Mouse (Mus musculus) retina, postnatal 1 day (tissue): ENCODE results near the gene Sema7a.

Experiments
- DNase-seq: peaks from one replicate; pipeline ENCODE4 v3.0.0-alpha.2; 2012

Gene Sema7a

GRCm38 (mm10) chr9:57940349-57940794, 460 bp downstream of the Sema7a start:
- no peak for DNase-seq

GRCm38 (mm10) chr9:57940861-57941638, 1.1 kb downstream of the Sema7a start:
- DNase-seq: peak; percentile 38

GRCm38 (mm10) chr9:57942039-57942438, 2.1 kb downstream of the Sema7a start:
- peak; percentile 28 for DNase-seq

GRCm38 (mm10) chr9:57943067-57943466, 3.2 kb downstream of the Sema7a start:
- DNase-seq: no peak

- DNase-seq: peak; percentile 74
Observed at GRCm38 (mm10) chr9:57944572-57944971, 4.7 kb downstream of the Sema7a start.

- DNase-seq: peak; percentile 85
Observed at GRCm38 (mm10) chr9:57945771-57946616, 6.1 kb downstream of the Sema7a start.

GRCm38 (mm10) chr9:57947381-57948030, 7.6 kb downstream of the Sema7a start:
- DNase-seq: no peak

GRCm38 (mm10) chr9:57948333-57948931, 8.5 kb downstream of the Sema7a start:
- no peak for DNase-seq

GRCm38 (mm10) chr9:57949102-57949704, 9.3 kb downstream of the Sema7a start:
- DNase-seq: no peak

GRCm38 (mm10) chr9:57949879-57950278, 10.0 kb downstream of the Sema7a start:
- DNase-seq: peak; percentile 47

GRCm38 (mm10) chr9:57950519-57950918, 10.6 kb downstream of the Sema7a start:
- DNase-seq: peak; percentile 44

- DNase-seq: no peak
Observed at GRCm38 (mm10) chr9:57951993-57952392, 12.1 kb downstream of the Sema7a start.

- no peak for DNase-seq
Observed at GRCm38 (mm10) chr9:57954962-57955744, 15.2 kb downstream of the Sema7a start.

- no peak for DNase-seq
Observed at GRCm38 (mm10) chr9:57955764-57956163, 15.9 kb downstream of the Sema7a start.

- no peak for DNase-seq
Observed at GRCm38 (mm10) chr9:57956196-57956837, 16.4 kb downstream of the Sema7a start.

GRCm38 (mm10) chr9:57956838-57957236, 16.9 kb downstream of the Sema7a start:
- DNase-seq: no peak

GRCm38 (mm10) chr9:57958615-57959014, 18.7 kb downstream of the Sema7a start:
- no peak for DNase-seq

- no peak for DNase-seq
Observed at GRCm38 (mm10) chr9:57959399-57959798, 19.5 kb downstream of the Sema7a start.

- no peak for DNase-seq
Observed at GRCm38 (mm10) chr9:57959886-57960866, 20.3 kb downstream of the Sema7a start.

- no peak for DNase-seq
Observed at GRCm38 (mm10) chr9:57961226-57961625, 21.3 kb downstream of the Sema7a start.
